Mouse (Mus musculus): ENCODE data around the gene Ptbp3.

Ptbp3 gene

DNA sequence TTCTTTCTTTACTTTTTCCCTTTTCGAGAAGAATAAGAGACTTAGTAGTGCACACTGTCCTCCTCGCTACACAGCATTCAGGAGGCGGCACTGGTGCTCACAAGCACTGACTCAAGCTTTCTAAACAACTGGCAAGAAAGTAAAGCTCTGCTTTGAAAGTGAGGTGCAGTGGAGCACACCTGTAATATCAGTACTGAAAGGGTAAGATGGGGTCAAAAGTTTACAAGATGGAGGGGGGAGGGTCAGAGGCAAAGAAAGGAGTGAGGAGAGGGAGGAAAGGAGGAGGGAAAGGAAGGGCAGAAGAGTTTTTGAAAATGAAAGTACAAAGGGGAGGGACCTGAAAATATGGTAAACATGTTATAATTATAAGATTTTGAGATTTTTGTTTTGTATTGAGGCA lies 43.7 kb downstream of the Ptbp3 start:
- DNase-seq (ENCODE audit: low spot score): no peak

- no peak for DNase-seq (ENCODE audit: low spot score)
These were observed 58.1 kb downstream of the Ptbp3 start for GRCm38 (mm10) chr4:59491097-59491496.

DNA sequence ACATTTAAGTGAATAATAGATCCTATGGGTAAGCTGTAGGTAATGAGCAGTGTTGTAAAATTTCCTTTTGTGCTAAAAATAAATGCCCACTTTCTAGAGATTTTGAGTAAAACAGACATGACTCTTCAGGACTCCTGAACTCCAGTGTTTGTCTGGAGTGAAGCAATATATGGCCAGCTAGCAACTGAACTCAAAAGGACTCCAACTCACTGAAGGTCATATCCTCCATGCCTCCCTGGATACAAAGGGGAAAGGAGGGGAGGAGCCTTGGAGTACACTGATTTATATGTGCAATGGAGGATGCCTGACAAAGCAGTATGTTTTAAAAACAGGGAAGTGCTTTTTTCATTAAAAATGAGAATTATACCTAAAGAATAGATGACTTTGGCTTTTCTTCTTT lies 77.9 kb downstream of the Ptbp3 start:
- DNase-seq (ENCODE audit: low spot score): no peak

DNA sequence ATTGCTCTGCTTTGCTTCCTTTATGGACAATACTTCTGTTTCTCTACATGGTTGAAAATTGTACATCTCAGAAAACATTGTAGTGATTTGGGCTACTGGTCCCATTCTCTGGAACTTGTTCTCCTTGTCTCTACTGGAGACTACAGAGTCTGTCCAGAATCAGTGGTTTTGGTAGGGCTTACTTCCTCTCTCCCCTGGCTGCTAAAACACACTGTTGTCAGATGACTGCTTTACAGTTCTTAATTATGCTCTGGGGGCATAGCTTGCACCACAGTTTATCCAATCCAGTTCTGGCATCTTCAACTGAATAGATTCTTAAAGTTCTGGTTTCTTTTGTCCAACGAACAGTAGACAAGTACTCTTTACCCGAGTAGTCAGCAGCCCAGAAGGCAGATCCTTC lies 83.7 kb downstream of the Ptbp3 start:
- DNase-seq (ENCODE audit: low spot score): no peak

- no peak for DNase-seq (ENCODE audit: low spot score)
These were observed 84.5 kb downstream of the Ptbp3 start for GRCm38 (mm10) chr4:59464661-59465060.

DNA sequence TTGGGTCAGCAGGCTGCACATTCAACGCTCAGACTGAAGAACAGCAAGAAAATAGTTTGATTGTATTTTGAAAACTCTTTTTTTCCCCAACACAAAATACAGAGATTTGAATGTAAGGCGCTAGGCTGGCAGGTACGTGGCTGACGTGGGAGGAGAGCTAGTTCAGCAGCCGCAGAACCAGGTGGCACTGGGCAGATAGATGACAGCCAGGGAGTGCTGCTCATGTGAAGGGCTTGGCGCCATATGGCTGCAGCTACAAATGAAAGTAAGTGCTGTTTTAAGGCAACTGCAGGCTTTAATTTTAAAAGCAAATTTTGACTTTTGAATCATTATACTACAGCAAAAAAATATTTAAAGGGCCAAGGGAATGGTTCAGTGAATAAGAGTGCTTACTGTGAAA lies 86.7 kb downstream of the Ptbp3 start:
- peak; percentile 38 for DNase-seq (ENCODE audit: low spot score)

DNA sequence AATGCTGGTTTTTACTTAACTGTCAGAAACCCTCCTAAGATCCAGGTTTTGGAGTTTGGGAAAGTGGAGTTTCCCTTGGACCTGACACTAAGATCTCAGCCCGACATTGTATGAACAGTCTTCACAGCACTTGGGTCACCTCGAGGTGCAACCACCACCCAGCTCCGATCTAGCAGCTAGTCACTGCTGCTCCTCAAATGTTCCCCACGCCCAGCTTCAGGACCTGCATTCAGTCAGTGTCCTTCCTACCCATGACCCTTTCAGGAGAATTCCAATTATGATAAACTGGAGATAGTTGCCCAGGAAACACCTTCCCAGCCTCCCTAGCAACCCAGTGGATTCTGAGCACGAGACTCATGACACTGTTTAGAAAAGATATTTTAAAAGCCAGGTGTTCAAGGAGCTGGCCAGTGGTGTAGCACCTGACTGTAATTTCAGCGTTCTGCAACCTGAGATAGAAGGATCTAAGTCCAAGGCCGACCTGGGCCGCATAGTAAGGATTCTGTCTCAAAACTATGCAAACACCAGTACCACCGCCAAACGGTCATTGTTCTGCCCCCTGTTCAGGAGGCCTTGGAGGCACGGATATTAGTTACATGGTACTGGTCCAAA lies 87.9 kb downstream of the Ptbp3 start:
- no peak for DNase-seq (ENCODE audit: low spot score)

- DNase-seq (ENCODE audit: low spot score): no peak
These were observed 89.8 kb downstream of the Ptbp3 start for GRCm38 (mm10) chr4:59459216-59459955.

- no peak for DNase-seq (ENCODE audit: low spot score)
These were observed 91.2 kb downstream of the Ptbp3 start for GRCm38 (mm10) chr4:59457941-59458340.

- DNase-seq (ENCODE audit: low spot score): no peak
These were observed 92.1 kb downstream of the Ptbp3 start for GRCm38 (mm10) chr4:59457091-59457490.

GRCm38 (mm10) chr4:59455465-59455864 lies 93.7 kb downstream of the Ptbp3 start:
- no peak for DNase-seq (ENCODE audit: low spot score)

DNA sequence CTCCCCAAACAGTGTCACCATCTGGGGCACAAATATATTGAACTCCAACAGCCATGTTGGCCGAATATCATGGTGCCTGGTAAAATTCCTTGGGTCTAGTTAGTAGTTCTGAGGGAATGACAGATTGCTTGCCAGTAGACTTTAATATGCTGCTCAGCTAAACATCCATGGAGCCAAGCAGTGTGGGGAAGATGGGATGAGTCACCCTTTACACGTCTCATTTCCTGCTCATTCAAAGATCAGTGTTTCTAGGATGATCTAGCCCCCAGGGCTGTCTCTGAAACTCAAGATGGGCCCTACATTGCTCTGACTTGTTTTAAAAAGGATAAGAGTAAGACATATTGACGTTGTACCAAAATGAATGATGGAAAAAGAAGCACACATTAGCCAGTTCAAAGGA lies 95.1 kb downstream of the Ptbp3 start:
- no peak for DNase-seq (ENCODE audit: low spot score)

DNA sequence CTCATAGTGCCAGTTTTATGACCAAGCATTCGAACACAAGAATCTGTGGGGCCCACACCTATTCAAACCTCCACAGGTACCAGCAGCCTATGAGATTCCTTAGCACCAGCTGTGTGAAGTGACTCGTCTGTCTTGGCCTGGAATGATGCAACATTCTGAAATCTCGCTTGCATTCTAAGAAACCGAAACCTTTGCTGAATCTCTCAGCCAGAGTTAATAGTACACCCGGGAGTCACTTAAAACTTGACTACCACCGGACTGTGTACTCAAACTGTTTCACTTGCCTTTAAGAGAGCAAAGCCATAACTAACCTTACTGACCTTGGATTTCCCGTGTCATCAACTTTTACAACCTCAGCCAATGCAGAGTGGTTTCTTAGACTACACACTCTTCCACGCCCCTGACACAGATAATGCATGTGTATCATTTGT lies 96.6 kb downstream of the Ptbp3 start:
- DNase-seq (ENCODE audit: low spot score): no peak

GRCm38 (mm10) chr4:59450906-59451305 lies 98.3 kb downstream of the Ptbp3 start:
- no peak for DNase-seq (ENCODE audit: low spot score)

DNA sequence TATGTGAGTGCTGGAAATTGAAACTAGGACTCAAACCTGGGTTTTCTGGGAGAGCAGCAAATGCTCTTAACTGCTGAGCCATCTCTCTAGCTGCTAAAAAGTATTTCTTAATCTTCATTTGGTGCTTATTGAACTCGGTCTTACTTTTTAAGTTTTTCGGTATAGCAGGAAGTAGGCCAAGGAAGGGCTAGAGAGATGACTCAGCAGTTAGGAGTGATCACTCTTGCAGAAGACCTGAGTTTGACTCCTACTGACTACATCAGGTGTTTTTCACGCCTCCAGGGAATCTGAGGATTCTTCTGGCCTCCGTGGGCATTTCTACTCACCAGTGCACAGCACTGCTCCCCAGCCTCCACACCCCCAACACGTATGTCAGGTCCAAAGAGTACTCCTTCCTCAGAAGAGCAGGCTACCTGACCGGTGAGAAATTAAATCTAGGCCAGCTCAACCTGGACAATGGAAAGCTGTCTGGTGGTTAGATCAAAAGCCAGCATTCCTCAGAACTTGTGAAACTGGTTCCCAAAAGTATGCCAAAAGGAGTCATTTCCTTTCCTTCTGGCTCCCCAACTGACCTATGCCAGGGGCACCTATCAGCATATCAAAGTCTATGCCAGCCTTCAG lies 98.8 kb downstream of the Ptbp3 start:
- no peak for DNase-seq (ENCODE audit: low spot score)

DNA sequence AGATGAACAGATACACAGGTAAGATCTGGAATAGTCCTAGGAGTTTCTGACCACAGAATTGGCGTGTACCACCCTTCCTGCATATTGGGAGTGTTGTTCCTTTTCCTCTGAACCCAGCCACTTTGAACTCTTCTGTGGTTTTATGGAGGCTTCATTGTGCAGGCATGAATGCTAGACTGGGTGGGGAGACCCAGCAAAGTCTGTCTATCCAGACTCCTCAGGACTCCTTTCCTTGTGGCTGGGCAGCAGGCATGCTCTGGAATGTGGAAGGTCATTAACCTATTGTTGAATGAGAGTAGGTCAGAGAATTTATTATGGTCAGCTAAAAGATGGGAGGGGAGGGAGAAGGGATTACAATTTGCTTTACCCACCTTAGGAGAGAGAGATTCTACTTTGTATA lies 101.9 kb downstream of the Ptbp3 start:
- no peak for DNase-seq (ENCODE audit: low spot score)

GRCm38 (mm10) chr4:59445516-59445915 lies 103.6 kb downstream of the Ptbp3 start:
- DNase-seq (ENCODE audit: low spot score): no peak

DNA sequence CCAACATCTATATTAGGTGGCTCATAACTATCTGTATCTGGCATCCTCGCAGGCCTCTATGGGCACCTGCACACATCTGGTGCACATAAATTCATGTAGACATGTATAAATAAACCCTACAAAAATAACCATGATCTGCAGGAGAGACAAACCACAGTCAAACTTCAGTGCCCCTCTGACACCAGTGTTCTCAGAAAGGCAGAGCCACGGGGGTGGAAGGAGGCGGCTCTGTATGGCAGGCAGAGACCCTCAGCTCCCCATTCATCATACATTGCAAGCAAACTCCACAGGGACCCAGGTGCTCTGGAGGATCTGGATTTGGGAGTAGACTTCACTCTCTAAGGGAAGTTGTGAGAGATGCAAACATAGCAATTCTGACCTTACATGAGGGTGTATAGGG lies 104.2 kb downstream of the Ptbp3 start:
- DNase-seq (ENCODE audit: low spot score): no peak

DNA sequence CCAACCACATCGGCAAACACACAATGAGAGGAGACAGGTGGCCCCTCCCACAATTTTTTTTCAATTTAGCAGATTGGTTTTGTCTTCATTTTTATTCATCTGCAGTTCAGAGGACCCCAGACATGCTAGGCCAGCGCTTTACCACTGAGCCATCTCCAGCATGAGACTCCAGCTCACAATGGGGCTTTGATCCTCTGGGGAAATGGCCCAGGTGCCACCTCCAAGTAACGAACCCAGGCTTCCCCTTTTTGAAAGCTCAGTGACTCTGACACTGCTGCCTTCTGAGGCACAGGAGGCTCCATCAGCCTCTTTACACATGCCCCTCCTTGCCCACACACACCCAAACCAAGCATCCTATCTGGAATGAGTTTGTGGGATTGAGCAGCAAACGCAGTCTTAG lies 105.1 kb downstream of the Ptbp3 start:
- DNase-seq (ENCODE audit: low spot score): no peak

- DNase-seq (ENCODE audit: low spot score): no peak
These were observed 107.9 kb downstream of the Ptbp3 start for GRCm38 (mm10) chr4:59441265-59441664.

- no peak for DNase-seq (ENCODE audit: low spot score)
These were observed 109.2 kb downstream of the Ptbp3 start for GRCm38 (mm10) chr4:59439960-59440359.

DNA sequence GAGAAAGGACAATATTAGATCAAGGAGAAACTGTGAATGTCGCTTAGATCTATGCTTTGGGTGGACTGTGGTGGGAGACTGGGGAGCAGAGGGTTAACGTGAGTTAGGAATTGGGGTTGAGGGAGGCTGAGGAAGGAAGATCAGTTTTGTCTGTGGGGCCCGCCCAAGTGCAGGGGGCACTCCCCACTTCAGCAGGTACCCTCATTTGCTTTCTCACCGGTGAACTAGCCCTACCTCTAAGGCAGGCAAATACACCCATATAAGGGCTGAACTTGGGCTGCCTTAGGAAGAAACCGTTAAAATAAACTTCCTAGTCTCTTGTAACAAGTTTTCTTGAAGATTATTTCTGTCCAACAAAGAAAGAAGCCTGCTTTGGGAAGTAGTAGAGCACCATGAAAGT lies 110.1 kb downstream of the Ptbp3 start:
- no peak for DNase-seq (ENCODE audit: low spot score)

Measured in left cerebral cortex, adult 11 months (tissue).